Mouse (Mus musculus) MN1 (cell line): ENCODE measurements around the gene Syt7.

ENCODE experiments used
- DNase-seq: peaks from one replicate; pipeline ENCODE4 v3.0.0-alpha.2; 2016; ENCODE audit warnings: low spot score

Syt7 gene

GRCm38 (mm10) chr19:10425484-10426270, 36.8 kb downstream of the Syt7 start:
- DNase-seq = peak; percentile 81

GRCm38 (mm10) chr19:10426312-10426711, 37.4 kb downstream of the Syt7 start:
- no peak for DNase-seq

GRCm38 (mm10) chr19:10426793-10427192, 37.9 kb downstream of the Syt7 start:
- no peak for DNase-seq

- no peak for DNase-seq
Measured at GRCm38 (mm10) chr19:10427431-10427830, 38.5 kb downstream of the Syt7 start.

- no peak for DNase-seq
Measured at GRCm38 (mm10) chr19:10429371-10429770, 40.5 kb downstream of the Syt7 start.

GRCm38 (mm10) chr19:10431410-10431809, 42.5 kb downstream of the Syt7 start:
- no peak for DNase-seq

GRCm38 (mm10) chr19:10431841-10432240, 43.0 kb downstream of the Syt7 start:
- no peak for DNase-seq

GRCm38 (mm10) chr19:10433225-10433624, 44.3 kb downstream of the Syt7 start:
- DNase-seq = no peak

- DNase-seq = no peak
Measured at GRCm38 (mm10) chr19:10433879-10434540, 45.1 kb downstream of the Syt7 start.

- no peak for DNase-seq
Measured at GRCm38 (mm10) chr19:10434927-10435326, 46.0 kb downstream of the Syt7 start.

GRCm38 (mm10) chr19:10435908-10436307, 47.0 kb downstream of the Syt7 start:
- peak; percentile 79 for DNase-seq

GRCm38 (mm10) chr19:10436726-10437125, 47.8 kb downstream of the Syt7 start:
- peak; percentile 88 for DNase-seq

- peak; percentile 48 for DNase-seq
Measured at GRCm38 (mm10) chr19:10437521-10437920, 48.6 kb downstream of the Syt7 start.

- no peak for DNase-seq
Measured at GRCm38 (mm10) chr19:10444685-10445369, 55.9 kb downstream of the Syt7 start.

GRCm38 (mm10) chr19:10448275-10448674, 59.4 kb downstream of the Syt7 start:
- no peak for DNase-seq

- DNase-seq = no peak
Measured at GRCm38 (mm10) chr19:10449190-10449589, 60.3 kb downstream of the Syt7 start.

- peak; percentile 78 for DNase-seq
Measured at GRCm38 (mm10) chr19:10449708-10450107, 60.8 kb downstream of the Syt7 start.

GRCm38 (mm10) chr19:10454718-10455436, 66.0 kb downstream of the Syt7 start:
- DNase-seq = no peak

GRCm38 (mm10) chr19:10455437-10455806, 66.5 kb downstream of the Syt7 start:
- DNase-seq = no peak

GRCm38 (mm10) chr19:10456752-10457483, 68.0 kb downstream of the Syt7 start, which contains the start of gene Lrrc10b:
Gene Lrrc10b, minus strand, starts transcription at chr19:10457473.
- peak; percentile 22 for DNase-seq

GRCm38 (mm10) chr19:10457484-10457800, 68.6 kb downstream of the Syt7 start:
- DNase-seq = peak; percentile 55

- DNase-seq = peak; percentile 28
Measured at GRCm38 (mm10) chr19:10458096-10458495, 69.2 kb downstream of the Syt7 start.
